Mouse (Mus musculus): Measurements from ENCODE around the gene Hist1h4i. TPM values are rescaled to one million over a fixed set of nuclear protein-coding genes. Genes with fewer than 3 reads are reported as not detected.

The Hist1h4i gene
- polyA plus RNA-seq, 1 experiment from 2014 or later, result 8.4 TPM

DNA sequence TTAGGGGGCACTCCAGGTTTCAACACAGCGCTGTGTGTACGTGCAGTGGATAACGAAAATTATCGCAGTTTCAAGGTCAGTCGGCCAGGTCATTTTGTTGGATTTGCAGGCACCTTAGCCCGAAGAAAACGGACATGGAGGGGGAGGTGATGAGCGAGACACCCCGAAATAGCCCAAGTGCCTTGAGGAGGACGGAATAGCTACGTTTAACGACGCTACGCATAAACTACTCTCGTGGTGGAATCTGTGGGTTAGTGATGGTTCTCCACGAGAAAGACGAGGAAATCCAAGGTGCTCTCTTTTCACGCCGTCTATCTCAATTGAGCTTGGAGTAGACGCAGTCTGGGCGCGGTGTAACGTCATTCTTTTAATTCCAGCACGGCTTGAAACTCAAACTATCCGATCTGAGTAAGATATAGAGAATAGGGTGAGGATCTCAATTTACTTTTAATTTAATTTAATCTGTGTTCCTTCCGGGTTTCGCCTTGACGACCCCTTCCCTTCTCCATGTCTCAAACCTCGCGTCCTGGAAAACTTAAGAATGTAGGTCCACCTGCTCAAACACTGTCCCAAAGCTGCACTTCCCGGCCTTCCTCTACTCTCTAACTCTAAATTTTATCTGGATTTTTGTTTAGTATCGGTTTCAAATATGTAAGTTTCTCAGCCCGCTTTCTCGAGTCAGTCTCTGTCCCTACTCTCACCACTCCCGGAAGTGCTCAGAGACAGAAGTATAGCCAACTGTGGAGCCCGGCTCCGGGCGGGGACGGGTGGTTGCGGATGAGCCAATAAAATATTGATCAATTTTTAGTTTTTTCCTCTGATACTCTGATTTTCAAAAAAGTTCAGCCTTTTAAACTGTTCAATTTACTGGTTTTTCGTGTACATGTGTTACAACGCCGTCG, 21.0 kb downstream of the Hist1h4i start:
- H3K27me3 ChIP-seq, result peaks cover 75% of the 10 kb centered on the region
- peaks cover 16% of the 10 kb centered on the region for H3K4me1 ChIP-seq (replicated peaks)
- H3K4me3 ChIP-seq, result peak overlapping the region; percentile 38
- H3K36me3 ChIP-seq, result no peaks in the 10 kb centered on the region
- 1% methylated on average over 44 of the region's 44 CpGs for WGBS
- peak overlapping the region; percentile 58 for H3K4me2 ChIP-seq
- no peak for ATAC-seq (ENCODE audit: low FRiP score, low read depth)
- H3K9ac ChIP-seq, result no peak overlapping the region
- H3K27ac ChIP-seq (replicated peaks), result no peak overlapping the region
- H3K9me3 ChIP-seq, result no peaks in the 10 kb centered on the region

DNA sequence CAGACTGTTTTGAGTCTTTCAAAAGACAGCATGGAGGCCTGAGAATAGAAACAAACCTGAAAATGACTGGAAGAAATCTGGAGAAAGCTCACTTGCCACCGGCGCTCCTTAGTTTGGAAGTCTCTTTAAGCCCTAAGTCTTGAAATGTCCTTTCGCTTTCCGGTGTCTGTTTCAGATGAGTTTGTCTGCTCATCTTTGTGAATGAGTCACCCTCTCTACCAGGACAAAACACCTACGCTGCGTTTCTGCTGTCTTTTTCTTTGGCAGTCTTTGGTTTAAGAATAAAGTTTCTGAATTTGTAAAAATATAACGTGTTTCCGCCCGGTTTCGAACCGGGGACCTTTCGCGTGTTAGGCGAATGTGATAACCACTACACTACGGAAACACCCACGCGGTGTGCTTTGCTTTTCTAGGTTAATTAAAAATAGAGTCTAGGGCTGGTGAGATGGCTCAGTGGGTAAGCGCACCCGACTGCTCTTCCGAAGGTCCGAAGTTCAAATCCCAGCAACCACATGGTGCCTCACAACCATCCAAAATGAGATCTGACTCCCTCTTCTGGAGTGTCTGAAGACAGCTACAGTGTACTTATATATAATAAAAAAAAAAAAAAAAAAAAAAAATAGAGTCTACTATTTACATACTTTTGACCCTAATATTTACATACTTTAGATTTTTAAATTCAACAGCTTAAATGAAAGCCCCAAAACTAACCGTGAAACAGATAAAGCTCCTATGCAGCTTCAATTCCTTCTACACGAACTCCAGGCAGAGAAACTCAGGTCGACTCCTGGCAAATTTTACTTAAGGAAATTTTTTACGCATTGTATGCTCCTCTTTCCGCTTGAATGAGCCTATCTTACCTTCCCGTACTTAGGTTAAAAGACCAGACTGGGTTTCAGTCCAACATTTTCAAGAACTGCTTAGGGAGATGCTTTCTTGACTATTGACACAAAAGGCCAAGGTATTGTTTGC, 25.4 kb downstream of the Hist1h4i start:
- peaks cover 8% of the 10 kb centered on the region; the same call in 1 of the 2 replicates for H3K4me1 ChIP-seq (replicated peaks)
- H3K4me3 ChIP-seq, result 0 out of 2 replicates have a peak overlapping the region, but pooled peaks have one; percentile 10
- ATAC-seq (ENCODE audit: low FRiP score, low read depth), result no peak; the same call in 1 of the 2 replicates
- H3K27ac ChIP-seq (replicated peaks), result no peak overlapping the region
- H3K27me3 ChIP-seq, result peaks cover 88% of the 10 kb centered on the region
- H3K9ac ChIP-seq, result no peak overlapping the region
- H3K4me2 ChIP-seq, result 0 out of 2 replicates have a peak overlapping the region, but pooled peaks have one; percentile 4
- WGBS, result 15% methylated on average over 27 of the region's 27 CpGs
- H3K36me3 ChIP-seq, result no peaks in the 10 kb centered on the region
- H3K9me3 ChIP-seq, result no peaks in the 10 kb centered on the region

DNA sequence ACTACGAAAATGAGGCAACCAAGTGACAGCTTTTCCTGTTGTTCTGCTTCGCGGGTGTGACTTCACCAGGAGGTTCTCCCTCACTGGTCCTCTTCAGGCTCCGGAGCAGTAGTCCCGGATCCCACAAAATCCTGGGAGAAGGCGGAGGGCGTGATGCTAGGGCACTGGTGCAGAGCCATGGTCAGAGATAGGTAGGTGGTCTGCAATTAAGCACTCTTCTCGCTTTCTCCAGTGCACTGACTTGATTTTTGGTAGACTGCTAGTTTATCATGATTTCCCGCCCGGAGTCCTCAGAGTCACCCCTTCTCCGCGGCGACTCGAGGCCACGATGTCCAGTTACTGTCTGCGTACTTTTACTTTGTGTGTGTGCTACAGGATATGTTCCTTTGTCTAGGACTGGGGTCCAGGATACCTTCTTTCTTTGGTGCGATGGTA, 26.7 kb downstream of the Hist1h4i start:
- Histone ChIP-seq H3K4me2 (0 out of 2 replicates have a peak overlapping the region, but pooled peaks have one; percentile 9), H3K27ac (replicated peaks) (no peak overlapping the region), H3K4me1 (replicated peaks) (no peaks in the 10 kb centered on the region), H3K9me3 (no peaks in the 10 kb centered on the region), H3K36me3 (no peaks in the 10 kb centered on the region), H3K9ac (no peak overlapping the region), H3K27me3 (peaks cover 88% of the 10 kb centered on the region), H3K4me3 (no peak overlapping the region)
- no peak for ATAC-seq (ENCODE audit: low FRiP score, low read depth)
- WGBS, result 15% methylated on average over 17 of the region's 17 CpGs

DNA sequence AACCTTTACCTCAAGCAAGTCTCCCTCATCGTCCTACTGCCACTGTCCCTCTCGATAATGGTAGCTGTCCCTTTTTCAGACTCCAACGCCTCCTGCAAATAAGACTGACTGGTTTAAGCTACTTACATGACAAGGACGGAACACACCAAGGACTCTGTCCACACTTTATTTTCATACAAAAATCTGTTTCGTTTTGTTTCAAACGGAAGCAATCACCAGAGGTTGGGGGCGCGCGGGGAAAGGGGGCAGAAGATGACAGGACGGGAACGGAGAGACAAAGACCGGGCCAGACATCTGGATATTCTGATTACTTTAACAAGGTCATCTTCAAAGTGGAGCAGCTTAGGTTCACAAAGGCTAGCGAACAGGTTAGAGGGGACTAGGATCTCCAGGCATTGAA, 27.4 kb downstream of the Hist1h4i start:
- 17% methylated on average over 13 of the region's 13 CpGs for WGBS
- no peak overlapping the region for H3K4me2 ChIP-seq
- H3K27ac ChIP-seq (replicated peaks), result no peak overlapping the region
- H3K9ac ChIP-seq, result no peak overlapping the region
- no peak for ATAC-seq (ENCODE audit: low FRiP score, low read depth)
- peaks cover 88% of the 10 kb centered on the region for H3K27me3 ChIP-seq
- H3K9me3 ChIP-seq, result no peaks in the 10 kb centered on the region
- no peak overlapping the region for H3K4me3 ChIP-seq
- no peaks in the 10 kb centered on the region for H3K36me3 ChIP-seq
- H3K4me1 ChIP-seq (replicated peaks), result no peaks in the 10 kb centered on the region

DNA sequence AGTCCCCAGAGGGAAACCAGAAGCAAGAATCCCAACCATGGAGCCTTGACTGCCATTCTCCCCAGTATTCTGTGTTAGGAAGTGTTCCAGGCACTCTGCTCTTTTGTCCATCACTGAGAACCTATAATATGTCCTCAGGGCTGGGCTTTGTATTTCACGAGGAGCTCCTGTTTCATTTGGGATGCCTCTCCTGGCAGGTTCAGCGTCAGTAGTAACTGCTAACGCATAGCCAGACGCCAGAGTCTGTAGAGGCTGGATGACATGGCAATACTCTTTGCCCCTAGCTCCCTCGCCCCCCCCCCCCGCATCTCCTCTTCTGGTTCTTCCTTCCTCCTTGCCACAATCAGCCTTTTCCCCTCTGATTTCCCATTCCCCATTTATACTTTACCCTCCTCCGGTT, 31.5 kb downstream of the Hist1h4i start, which contains the start of gene Prss16:
Gene Prss16, minus strand, starts transcription at position 101 of the 400 bp plus-strand sequence.
- Histone ChIP-seq H3K4me1 (replicated peaks) (peaks cover 16% of the 10 kb centered on the region), H3K9me3 (no peaks in the 10 kb centered on the region), H3K36me3 (no peaks in the 10 kb centered on the region), H3K4me3 (no peak within 1 kb of the TSS), H3K9ac (no peak within 1 kb of the TSS), H3K4me2 (no peak within 1 kb of the TSS), H3K27ac (replicated peaks) (no peak within 1 kb of the TSS), H3K27me3 (peaks cover 89% of the 10 kb centered on the region)
- 38% methylated on average over 6 of the region's 7 CpGs for WGBS
- ATAC-seq (ENCODE audit: low FRiP score, low read depth), result no peak

DNA sequence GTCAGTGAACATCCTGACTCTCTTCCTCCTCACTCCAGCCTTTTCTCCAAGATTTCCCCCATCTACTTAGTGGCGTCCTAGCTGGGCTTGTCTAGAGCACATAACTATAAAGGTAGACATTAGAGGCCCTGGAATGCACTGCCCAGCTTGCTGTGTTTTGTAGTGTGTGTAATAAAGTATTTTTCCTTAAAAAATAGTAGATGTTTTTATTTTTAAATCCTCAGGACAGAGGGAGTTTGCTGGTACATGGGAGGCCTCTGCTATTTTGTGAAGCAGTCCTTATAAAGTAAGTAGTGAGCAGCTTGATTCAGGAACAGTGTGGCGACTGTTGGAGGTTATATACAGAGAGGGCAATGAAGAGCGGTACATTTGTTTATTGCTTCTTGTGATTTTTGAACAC, 32.5 kb downstream of the Hist1h4i start:
- H3K36me3 ChIP-seq, result no peaks in the 10 kb centered on the region
- no peaks in the 10 kb centered on the region for H3K9me3 ChIP-seq
- ATAC-seq (ENCODE audit: low FRiP score, low read depth), result no peak
- H3K9ac ChIP-seq, result no peak overlapping the region
- H3K27ac ChIP-seq (replicated peaks), result no peak overlapping the region
- 78% methylated on average over 3 of the region's 3 CpGs for WGBS
- H3K27me3 ChIP-seq, result peaks cover 89% of the 10 kb centered on the region
- H3K4me2 ChIP-seq, result no peak overlapping the region
- peaks cover 16% of the 10 kb centered on the region for H3K4me1 ChIP-seq (replicated peaks)
- H3K4me3 ChIP-seq, result no peak overlapping the region

DNA sequence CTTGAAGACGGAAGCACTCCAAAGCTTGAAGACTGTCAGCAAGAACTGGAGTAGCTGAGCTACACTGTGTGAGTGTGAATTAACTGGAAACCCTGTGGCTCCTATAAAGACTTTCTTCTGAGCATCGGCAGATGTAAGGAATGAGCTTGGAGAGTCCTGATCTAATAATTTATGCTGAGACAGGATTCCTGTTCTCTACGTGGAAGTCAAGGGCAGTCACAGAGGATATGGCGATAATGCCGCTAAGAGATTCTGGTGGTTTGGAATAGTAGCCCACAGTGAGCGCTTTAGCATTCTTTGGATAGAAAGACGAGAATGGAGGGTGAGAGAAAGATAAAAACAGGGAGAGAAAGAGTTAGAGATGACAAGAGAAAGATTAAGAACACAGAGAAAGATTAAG, 33.3 kb downstream of the Hist1h4i start:
- H3K9me3 ChIP-seq, result no peaks in the 10 kb centered on the region
- WGBS, result 51% methylated on average over 7 of the region's 7 CpGs
- no peaks in the 10 kb centered on the region for H3K36me3 ChIP-seq
- peaks cover 16% of the 10 kb centered on the region for H3K4me1 ChIP-seq (replicated peaks)
- no peak overlapping the region for H3K9ac ChIP-seq
- H3K27me3 ChIP-seq, result peaks cover 92% of the 10 kb centered on the region
- no peak overlapping the region for H3K4me3 ChIP-seq
- H3K27ac ChIP-seq (replicated peaks), result no peak overlapping the region
- no peak for ATAC-seq (ENCODE audit: low FRiP score, low read depth)
- no peak overlapping the region for H3K4me2 ChIP-seq

DNA sequence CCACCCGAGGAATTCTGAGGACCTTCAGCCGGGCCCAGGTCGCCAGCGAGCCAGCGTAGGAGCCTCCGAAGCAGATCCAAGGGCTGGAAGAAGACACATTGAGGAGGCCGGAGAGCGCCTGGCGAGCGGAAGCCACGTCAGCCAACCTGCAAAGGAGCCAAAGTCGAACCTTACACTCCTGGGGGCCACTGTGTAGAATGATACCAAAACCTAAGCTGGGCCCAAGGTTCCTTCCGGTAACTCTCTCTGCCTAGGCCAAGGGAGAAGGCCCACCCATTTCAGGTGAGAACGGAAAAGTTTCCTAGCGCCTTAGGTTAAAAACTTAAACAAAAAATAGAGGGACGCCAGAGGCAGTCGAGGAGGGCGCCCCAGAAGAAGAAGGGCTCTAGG, 34.0 kb downstream of the Hist1h4i start:
- Histone ChIP-seq H3K4me3 (peak overlapping the region; percentile 45), H3K9ac (no peak overlapping the region), H3K27me3 (peaks cover 92% of the 10 kb centered on the region), H3K4me2 (peak overlapping the region; percentile 85), H3K4me1 (replicated peaks) (peaks cover 16% of the 10 kb centered on the region), H3K9me3 (no peaks in the 10 kb centered on the region), H3K36me3 (no peaks in the 10 kb centered on the region), H3K27ac (replicated peaks) (no peak overlapping the region)
- 3% methylated on average over 18 of the region's 18 CpGs for WGBS
- ATAC-seq (ENCODE audit: low FRiP score, low read depth), result peak; percentile 17; the same call in 1 of the 2 replicates

DNA sequence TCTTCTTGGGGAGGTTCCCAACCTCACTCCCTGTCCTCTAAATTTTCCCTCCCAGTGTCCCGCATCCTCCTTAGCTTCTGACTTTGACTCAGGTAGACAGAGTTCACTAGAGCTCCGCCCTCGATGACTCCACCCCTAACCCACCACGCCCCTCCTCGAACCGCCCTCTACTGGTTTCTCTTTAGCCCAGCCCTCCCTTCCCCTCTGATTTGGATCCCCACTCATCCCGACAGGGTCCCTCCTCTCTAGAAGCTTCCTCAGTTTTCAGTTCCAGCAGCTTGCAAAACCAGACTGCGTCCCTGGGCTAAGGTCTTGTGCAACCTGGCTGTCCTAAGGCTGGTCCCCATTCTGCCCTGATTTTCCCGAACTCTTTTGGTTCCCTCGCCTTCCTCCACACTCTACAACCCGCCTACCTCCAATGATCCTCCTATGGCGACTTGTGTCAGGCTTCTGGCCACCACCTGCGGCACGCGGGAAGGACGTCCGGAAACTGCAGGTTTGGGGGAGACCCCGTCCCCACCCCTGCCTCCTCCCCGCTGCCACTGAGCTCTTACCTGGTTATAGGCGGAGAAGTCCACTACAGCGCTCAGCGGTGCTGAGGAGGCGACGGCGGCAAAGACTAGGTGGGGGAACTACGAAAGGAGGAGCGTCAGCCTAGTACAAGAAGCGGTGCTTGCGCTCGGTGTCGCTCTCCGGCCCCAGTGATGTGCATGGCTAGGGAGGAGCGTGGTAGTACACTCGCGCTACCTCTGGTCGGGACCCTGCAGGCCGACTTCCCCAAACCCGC, 34.6 kb downstream of the Hist1h4i start:
- 0 out of 2 replicates have a peak overlapping the region, but pooled peaks have one; percentile 6 for H3K9ac ChIP-seq
- under 1% methylated on average over 38 of the region's 38 CpGs for WGBS
- H3K4me3 ChIP-seq, result peak overlapping the region; percentile 45
- no peaks in the 10 kb centered on the region for H3K9me3 ChIP-seq
- peaks cover 93% of the 10 kb centered on the region for H3K27me3 ChIP-seq
- H3K4me1 ChIP-seq (replicated peaks), result peaks cover 16% of the 10 kb centered on the region
- peak overlapping the region; percentile 85 for H3K4me2 ChIP-seq
- H3K36me3 ChIP-seq, result no peaks in the 10 kb centered on the region
- H3K27ac ChIP-seq (replicated peaks), result no peak overlapping the region
- peak; percentile 72; the same call in 1 of the 2 replicates for ATAC-seq (ENCODE audit: low FRiP score, low read depth)

DNA sequence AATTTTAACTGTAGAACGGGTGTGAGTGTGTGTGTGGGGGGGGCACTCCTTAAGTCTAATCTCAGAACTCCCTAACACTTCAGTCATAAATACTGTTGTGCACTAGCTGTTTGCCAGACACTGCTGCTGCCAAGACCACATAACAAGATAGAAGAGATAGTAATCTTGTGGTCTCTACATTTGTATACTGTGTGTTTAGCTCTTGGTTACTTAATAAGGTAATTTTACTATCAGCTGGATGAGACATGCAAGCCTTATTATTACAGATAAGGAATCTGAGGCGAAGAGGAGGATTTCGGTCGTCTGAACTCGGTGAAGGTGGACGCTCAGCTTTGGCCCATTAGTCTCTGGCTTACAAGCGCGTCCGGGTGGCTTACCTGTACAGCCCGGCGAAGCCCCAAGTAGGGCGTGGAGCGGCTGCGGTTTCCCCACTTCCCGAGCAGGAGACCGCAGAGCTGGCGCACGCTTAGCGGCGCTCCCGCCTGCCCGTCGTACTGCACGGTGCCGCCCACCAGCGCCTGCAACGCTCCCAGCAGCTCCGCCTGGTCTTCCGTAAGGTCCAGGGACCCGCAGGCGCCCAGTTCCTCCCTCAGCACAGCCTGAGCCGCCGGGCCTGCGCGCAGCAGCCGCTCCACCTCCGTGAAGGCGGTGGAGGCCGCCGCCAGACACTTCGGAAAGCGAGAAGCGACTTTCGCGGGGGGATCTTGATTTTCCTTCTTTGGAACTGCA, 35.4 kb downstream of the Hist1h4i start:
- Histone ChIP-seq H3K4me2 (peak overlapping the region; percentile 85), H3K27me3 (peaks cover 96% of the 10 kb centered on the region), H3K36me3 (no peaks in the 10 kb centered on the region), H3K4me3 (peak overlapping the region; percentile 45), H3K4me1 (replicated peaks) (peaks cover 16% of the 10 kb centered on the region), H3K9ac (0 out of 2 replicates have a peak overlapping the region, but pooled peaks have one; percentile 6), H3K27ac (replicated peaks) (no peak overlapping the region), H3K9me3 (no peaks in the 10 kb centered on the region)
- under 1% methylated on average over 45 of the region's 45 CpGs for WGBS
- peak; percentile 68; the same call in 1 of the 2 replicates for ATAC-seq (ENCODE audit: low FRiP score, low read depth)

Measured in hindbrain, embryonic 15.5 days (tissue).